Mouse (Mus musculus) myocyte (in vitro differentiated cells): Measurements from ENCODE around the gene Esrrg. TPM values are rescaled to one million over a fixed set of nuclear protein-coding genes. Genes with fewer than 3 reads are reported as not detected.

ENCODE experiments used
- H3K27me3 ChIP-seq: one replicate; pipeline ENCODE4 v1.6.1; 2011; ENCODE audit not compliant: control insufficient read depth, insufficient read depth, insufficient read length
- H3K36me3 ChIP-seq: one replicate; pipeline ENCODE4 v1.6.1; 2011; ENCODE audit not compliant: control insufficient read depth, insufficient read depth
- H3K4me2 ChIP-seq: one replicate; pipeline ENCODE4 v1.6.1; 2011; ENCODE audit warnings: low read depth, control low read depth
- H3K4me3 ChIP-seq: one replicate; pipeline ENCODE4 v1.5.1; 2011; ENCODE audit warnings: mild to moderate bottlenecking, control low read depth, moderate library complexity
- H3K79me2 ChIP-seq: one replicate; pipeline ENCODE4 v1.6.1; 2011; ENCODE audit not compliant: control insufficient read depth, insufficient read depth
- H3ac ChIP-seq: one replicate; pipeline ENCODE4 v1.6.1; 2011; ENCODE audit not compliant: control insufficient read depth, insufficient read length
- CEBPB ChIP-seq: IDR thresholded peaks from 2 replicates; pipeline ENCODE4 v1.6.1; 2011; ENCODE audit warnings: mild to moderate bottlenecking, moderate library complexity; ENCODE audit not compliant: poor library complexity, insufficient read depth, severe bottlenecking
- E2F4 ChIP-seq: IDR thresholded peaks from one replicate; pipeline ENCODE4 v1.6.1; 2011; ENCODE audit warnings: mild to moderate bottlenecking, control low read depth, moderate library complexity; ENCODE audit not compliant: insufficient read depth
- MAX ChIP-seq: IDR thresholded peaks from one replicate; pipeline ENCODE4 v1.6.1; 2011; ENCODE audit warnings: low read depth, mild to moderate bottlenecking, control low read depth
- MYOD1 ChIP-seq, 3 experiments: IDR thresholded peaks; one replicate each; pipeline ENCODE4 v1.6.1; 2011; ENCODE audit warnings: control low read depth in 2 of 3, low read depth in 2 of 3, mild to moderate bottlenecking in 2 of 3, moderate library complexity in 1 of 3; ENCODE audit not compliant: insufficient read length in 2 of 3, control insufficient read depth in 1 of 3
- MYOG ChIP-seq, 3 experiments: IDR thresholded peaks; one replicate each; pipeline ENCODE4 v1.6.1; 2011; ENCODE audit warnings: control low read depth in 2 of 3, low read depth in 2 of 3, mild to moderate bottlenecking in 2 of 3; ENCODE audit not compliant: insufficient read length in 2 of 3, control insufficient read depth in 1 of 3, insufficient read depth in 1 of 3
- POLR2A ChIP-seq: IDR thresholded peaks from one replicate; pipeline ENCODE4 v1.6.1; 2011; ENCODE audit warnings: low read depth, mild to moderate bottlenecking, control low read depth, moderate library complexity; ENCODE audit not compliant: insufficient read length
- POLR2AphosphoS2 ChIP-seq: IDR thresholded peaks from one replicate; pipeline ENCODE4 v1.6.1; 2011; ENCODE audit warnings: low read depth, control low read depth; ENCODE audit not compliant: insufficient read length
- REST ChIP-seq: IDR thresholded peaks from one replicate; pipeline ENCODE4 v1.6.1; 2011; ENCODE audit warnings: mild to moderate bottlenecking, control low read depth, moderate library complexity; ENCODE audit not compliant: insufficient read depth, insufficient read length
- SRF ChIP-seq: IDR thresholded peaks from one replicate; pipeline ENCODE4 v1.6.1; 2011; ENCODE audit warnings: low read depth; ENCODE audit not compliant: control insufficient read depth, insufficient read length
- TCF12 ChIP-seq: IDR thresholded peaks from one replicate; pipeline ENCODE4 v1.6.1; 2011; ENCODE audit warnings: mild to moderate bottlenecking, control low read depth; ENCODE audit not compliant: poor library complexity, insufficient read depth, severe bottlenecking
- TCF3 ChIP-seq: IDR thresholded peaks from one replicate; pipeline ENCODE4 v1.6.1; 2011; ENCODE audit warnings: low read depth, control low read depth; ENCODE audit not compliant: insufficient read length
- USF1 ChIP-seq: IDR thresholded peaks from one replicate; pipeline ENCODE4 v1.6.1; 2011; ENCODE audit warnings: low read depth, mild to moderate bottlenecking, control low read depth, moderate library complexity
- polyA plus RNA-seq: library from polyadenylated mRNA; unstranded; fragments of >200 nt; fragmentation: generic; extraction: Trizol; gene quantifications from one replicate; pipeline ENCODE4 v1.2.1, GENCODE M21; 2012; ENCODE audit warnings: missing spikeins

Esrrg gene
- polyA plus RNA-seq, 1 experiment, result 0.20 TPM

- H3K4me2 ChIP-seq, result no peak overlapping the region
- no peak overlapping the region for H3ac ChIP-seq
- no peaks in the 10 kb centered on the region for H3K36me3 ChIP-seq
- no peak overlapping the region for H3K4me3 ChIP-seq
- H3K27me3 ChIP-seq, result no peaks in the 10 kb centered on the region
- TF ChIP-seq TCF12 (no peak), POLR2AphosphoS2 (no peak), TCF3 (no peak), REST (no peak), SRF (no peak), MYOD1 (IDR thresholded peaks at IDR 0.05; ENCODE audit: control insufficient read depth in 1 of 3, insufficient read length in 2 of 3, low read depth in 2 of 3) (no peak), MAX (no peak), E2F4 (no peak), CEBPB (no peak), MYOG (IDR thresholded peaks at IDR 0.05; ENCODE audit: control insufficient read depth in 1 of 3, insufficient read depth in 1 of 3, insufficient read length in 2 of 3, low read depth in 2 of 3) (no peak), POLR2A (no peak), USF1 (no peak)
- no peaks in the 10 kb centered on the region for H3K79me2 ChIP-seq
Observed at GRCm38 (mm10) chr1:187731171-187731570, 122.6 kb downstream of the Esrrg start.

GRCm38 (mm10) chr1:187736507-187736906 lies 127.9 kb downstream of the Esrrg start:
- H3K4me3 ChIP-seq, result no peak overlapping the region
- H3K36me3 ChIP-seq, result no peaks in the 10 kb centered on the region
- H3K27me3 ChIP-seq, result no peaks in the 10 kb centered on the region
- no peak overlapping the region for H3K4me2 ChIP-seq
- TF ChIP-seq CEBPB, result no peak
- no peak for TF ChIP-seq SRF
- no peak for TF ChIP-seq E2F4
- TF ChIP-seq POLR2A, result no peak
- no peak for TF ChIP-seq MYOD1 (IDR thresholded peaks at IDR 0.05; ENCODE audit: control insufficient read depth in 1 of 3, insufficient read length in 2 of 3, low read depth in 2 of 3)
- TF ChIP-seq MAX, result no peak
- TF ChIP-seq MYOG (IDR thresholded peaks at IDR 0.05; ENCODE audit: control insufficient read depth in 1 of 3, insufficient read depth in 1 of 3, insufficient read length in 2 of 3, low read depth in 2 of 3), result no peak
- no peak for TF ChIP-seq REST
- no peak for TF ChIP-seq POLR2AphosphoS2
- no peaks in the 10 kb centered on the region for H3K79me2 ChIP-seq
- H3ac ChIP-seq, result no peak overlapping the region

- Histone ChIP-seq H3K27me3 (no peaks in the 10 kb centered on the region), H3K36me3 (no peaks in the 10 kb centered on the region), H3K4me3 (no peak overlapping the region), H3K4me2 (no peak overlapping the region), H3ac (no peak overlapping the region), H3K79me2 (no peaks in the 10 kb centered on the region)
- no peak for TF ChIP-seq POLR2A
- TF ChIP-seq TCF12, result no peak
- no peak for TF ChIP-seq POLR2AphosphoS2
- TF ChIP-seq MYOD1 (IDR thresholded peaks at IDR 0.05; ENCODE audit: control insufficient read depth in 1 of 3, insufficient read length in 2 of 3, low read depth in 2 of 3), result no peak
- no peak for TF ChIP-seq TCF3
- TF ChIP-seq REST, result no peak
- no peak for TF ChIP-seq CEBPB
- no peak for TF ChIP-seq MYOG (IDR thresholded peaks at IDR 0.05; ENCODE audit: control insufficient read depth in 1 of 3, insufficient read depth in 1 of 3, insufficient read length in 2 of 3, low read depth in 2 of 3)
- TF ChIP-seq USF1, result no peak
- no peak for TF ChIP-seq MAX
- TF ChIP-seq SRF, result no peak
- no peak for TF ChIP-seq E2F4
Observed at GRCm38 (mm10) chr1:187737296-187737695, 128.7 kb downstream of the Esrrg start.

GRCm38 (mm10) chr1:187740531-187740930 lies 131.9 kb downstream of the Esrrg start:
- H3K4me3 ChIP-seq, result no peak overlapping the region
- no peak for TF ChIP-seq TCF3
- no peak for TF ChIP-seq CEBPB
- no peak for TF ChIP-seq MYOG (IDR thresholded peaks at IDR 0.05; ENCODE audit: control insufficient read depth in 1 of 3, insufficient read depth in 1 of 3, insufficient read length in 2 of 3, low read depth in 2 of 3)
- no peak for TF ChIP-seq E2F4
- no peak for TF ChIP-seq MYOD1 (IDR thresholded peaks at IDR 0.05; ENCODE audit: control insufficient read depth in 1 of 3, insufficient read length in 2 of 3, low read depth in 2 of 3)
- no peak for TF ChIP-seq USF1

GRCm38 (mm10) chr1:187741306-187741705 lies 132.7 kb downstream of the Esrrg start:
- no peaks in the 10 kb centered on the region for H3K36me3 ChIP-seq
- H3K27me3 ChIP-seq, result no peaks in the 10 kb centered on the region
- no peak overlapping the region for H3K4me3 ChIP-seq
- H3K79me2 ChIP-seq, result no peaks in the 10 kb centered on the region
- H3ac ChIP-seq, result no peak overlapping the region
- TF ChIP-seq MYOD1 (IDR thresholded peaks at IDR 0.05; ENCODE audit: control insufficient read depth in 1 of 3, insufficient read length in 2 of 3, low read depth in 2 of 3) (no peak), TCF3 (no peak), USF1 (no peak), REST (no peak), MYOG (IDR thresholded peaks at IDR 0.05; ENCODE audit: control insufficient read depth in 1 of 3, insufficient read depth in 1 of 3, insufficient read length in 2 of 3, low read depth in 2 of 3) (no peak), POLR2AphosphoS2 (no peak), SRF (no peak), CEBPB (no peak), MAX (no peak), POLR2A (no peak), E2F4 (no peak), TCF12 (no peak)
- no peak overlapping the region for H3K4me2 ChIP-seq

More at GRCm38 (mm10) chr1:187740531-187740930, 131.9 kb downstream of the Esrrg start:
- Histone ChIP-seq H3K4me2 (peak overlapping the region; percentile 27), H3K36me3 (no peaks in the 10 kb centered on the region), H3K27me3 (no peaks in the 10 kb centered on the region), H3K79me2 (no peaks in the 10 kb centered on the region), H3ac (no peak overlapping the region)
